Mouse (Mus musculus): ENCODE results near the gene Metap1d. TPM values are rescaled to one million over a fixed set of nuclear protein-coding genes. Genes with fewer than 3 reads are reported as not detected.

Metap1d gene
- polyA plus RNA-seq, 1 experiment = 5.7 TPM

DNA sequence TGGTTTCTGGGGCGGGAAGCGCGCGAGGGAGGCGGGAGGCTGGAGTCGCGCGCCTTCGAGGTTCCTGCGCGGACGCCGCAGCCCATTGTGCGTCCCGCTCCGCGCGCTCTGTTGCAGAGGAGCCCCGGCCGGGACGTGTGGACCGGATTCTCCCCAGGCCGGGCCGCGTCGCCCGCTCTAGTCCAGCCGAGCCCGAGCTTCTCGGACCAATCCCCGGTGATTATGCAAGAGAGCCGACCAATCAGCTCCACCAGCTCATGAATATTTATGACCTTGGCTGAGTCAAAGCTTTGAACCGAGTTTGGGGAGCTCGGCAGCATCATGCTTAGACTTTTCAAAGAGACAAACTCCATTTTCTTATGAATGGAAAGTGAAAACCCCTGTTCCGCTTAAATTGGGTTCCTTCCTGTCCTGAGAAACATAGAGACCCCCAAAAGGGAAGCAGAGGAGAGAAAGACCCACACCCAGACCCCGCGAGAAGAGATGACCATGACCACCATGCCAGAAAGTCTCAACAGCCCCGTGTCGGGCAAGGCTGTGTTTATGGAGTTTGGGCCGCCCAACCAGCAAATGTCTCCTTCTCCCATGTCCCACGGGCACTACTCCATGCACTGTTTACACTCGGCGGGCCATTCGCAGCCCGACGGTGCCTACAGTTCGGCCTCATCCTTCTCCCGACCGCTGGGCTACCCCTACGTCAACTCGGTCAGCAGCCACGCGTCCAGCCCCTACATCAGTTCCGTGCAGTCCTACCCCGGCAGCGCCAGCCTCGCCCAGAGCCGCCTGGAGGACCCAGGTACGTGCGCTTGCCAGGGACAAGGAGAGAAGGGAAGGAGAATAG, 76.7 kb downstream of the Metap1d start:
- H3K27me3 ChIP-seq (ENCODE audit: control insufficient read depth, insufficient read depth, low read length) = peaks cover 84% of the 10 kb centered on the region
- H3K4me3 ChIP-seq (ENCODE audit: low read depth, low read length) = peak overlapping the region; percentile 51
- no peak for TF ChIP-seq CTCF (IDR thresholded peaks at IDR 0.05; ENCODE audit: extremely low read depth, insufficient read length, insufficient replicate concordance, low read depth, low read length)
- TF ChIP-seq POLR2A (IDR thresholded peaks at IDR 0.05; ENCODE audit: low read depth, low read length) = no peak
- H3K36me3 ChIP-seq (ENCODE audit: control insufficient read depth, insufficient read depth, low read length) = no peaks in the 10 kb centered on the region
- under 1% methylated on average over 60 of the region's 60 CpGs for WGBS
- H3K4me1 ChIP-seq (ENCODE audit: control insufficient read depth, insufficient read depth, insufficient read length, low read length) = peaks cover 17% of the 10 kb centered on the region
- H3K27ac ChIP-seq (ENCODE audit: insufficient read depth, low read depth, low read length) = no peak overlapping the region

DNA sequence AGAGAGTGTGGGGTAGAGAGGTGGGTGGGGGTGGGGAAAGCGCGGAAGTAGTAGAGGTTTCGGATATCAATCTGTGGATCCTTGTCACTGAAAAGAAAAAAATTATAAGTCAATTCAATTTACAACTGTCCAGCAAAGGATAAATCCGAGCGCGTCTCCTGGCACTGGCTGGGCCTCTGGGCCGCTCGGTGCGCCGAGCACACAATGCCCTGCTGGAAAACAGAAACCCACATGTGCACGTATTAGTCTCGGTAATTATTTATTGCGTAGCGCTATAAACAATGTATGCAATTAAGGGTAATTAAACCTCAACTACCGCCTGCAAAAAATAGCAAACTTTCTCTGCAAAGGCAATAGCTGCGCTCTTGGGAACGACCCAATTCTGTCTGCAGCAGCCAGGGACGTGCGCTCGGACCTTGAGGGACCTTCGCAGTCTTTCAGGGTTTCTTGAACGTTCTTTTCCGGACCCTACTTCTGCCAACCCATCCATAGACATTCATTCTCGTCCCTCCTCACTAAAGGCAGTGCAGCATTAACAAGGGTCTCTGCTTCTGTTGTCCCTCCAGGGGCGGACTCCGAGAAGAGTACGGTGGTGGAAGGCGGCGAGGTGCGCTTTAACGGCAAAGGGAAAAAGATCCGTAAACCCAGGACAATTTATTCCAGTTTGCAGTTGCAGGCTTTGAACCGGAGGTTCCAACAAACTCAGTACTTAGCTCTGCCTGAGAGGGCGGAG, 77.5 kb downstream of the Metap1d start:
- H3K27ac ChIP-seq (ENCODE audit: insufficient read depth, low read depth, low read length) = no peak overlapping the region
- WGBS = 5% methylated on average over 34 of the region's 34 CpGs
- H3K36me3 ChIP-seq (ENCODE audit: control insufficient read depth, insufficient read depth, low read length) = no peaks in the 10 kb centered on the region
- H3K4me1 ChIP-seq (ENCODE audit: control insufficient read depth, insufficient read depth, insufficient read length, low read length) = peaks cover 17% of the 10 kb centered on the region
- TF ChIP-seq CTCF (IDR thresholded peaks at IDR 0.05; ENCODE audit: extremely low read depth, insufficient read length, insufficient replicate concordance, low read depth, low read length) = no peak
- TF ChIP-seq POLR2A (IDR thresholded peaks at IDR 0.05; ENCODE audit: low read depth, low read length) = no peak
- H3K27me3 ChIP-seq (ENCODE audit: control insufficient read depth, insufficient read depth, low read length) = peaks cover 87% of the 10 kb centered on the region
- no peak overlapping the region for H3K4me3 ChIP-seq (ENCODE audit: low read depth, low read length)

DNA sequence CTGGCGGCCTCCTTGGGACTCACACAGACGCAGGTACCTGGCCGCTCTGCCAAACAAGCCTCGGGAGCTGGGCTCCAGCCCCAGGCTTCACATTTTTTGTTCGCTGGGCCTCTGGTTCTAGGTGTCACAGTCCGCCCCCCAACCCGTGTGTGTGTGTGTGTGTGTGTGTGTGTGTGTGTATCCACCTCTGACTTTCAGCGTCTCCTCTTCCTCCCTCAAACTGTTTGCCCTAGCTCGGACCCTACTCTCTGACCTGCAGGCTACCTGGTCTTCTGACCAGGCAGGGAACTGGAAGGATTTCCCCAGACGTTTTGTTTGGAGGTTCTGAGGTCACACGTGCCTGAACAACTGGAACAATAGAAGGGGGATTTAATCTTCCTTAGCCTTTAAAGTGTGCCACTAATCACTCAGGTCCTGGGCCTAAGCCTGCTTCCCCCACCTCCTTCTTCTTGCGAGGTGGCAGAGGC, 78.1 kb downstream of the Metap1d start:
- 7% methylated on average over 12 of the region's 12 CpGs for WGBS
- Histone ChIP-seq H3K27ac (ENCODE audit: insufficient read depth, low read depth, low read length) (no peak overlapping the region), H3K36me3 (ENCODE audit: control insufficient read depth, insufficient read depth, low read length) (no peaks in the 10 kb centered on the region), H3K4me3 (ENCODE audit: low read depth, low read length) (no peak overlapping the region), H3K4me1 (ENCODE audit: control insufficient read depth, insufficient read depth, insufficient read length, low read length) (peaks cover 17% of the 10 kb centered on the region), H3K27me3 (ENCODE audit: control insufficient read depth, insufficient read depth, low read length) (peaks cover 85% of the 10 kb centered on the region)
- no peak for TF ChIP-seq POLR2A (IDR thresholded peaks at IDR 0.05; ENCODE audit: low read depth, low read length)
- TF ChIP-seq CTCF (IDR thresholded peaks at IDR 0.05; ENCODE audit: extremely low read depth, insufficient read length, insufficient replicate concordance, low read depth, low read length) = no peak

DNA sequence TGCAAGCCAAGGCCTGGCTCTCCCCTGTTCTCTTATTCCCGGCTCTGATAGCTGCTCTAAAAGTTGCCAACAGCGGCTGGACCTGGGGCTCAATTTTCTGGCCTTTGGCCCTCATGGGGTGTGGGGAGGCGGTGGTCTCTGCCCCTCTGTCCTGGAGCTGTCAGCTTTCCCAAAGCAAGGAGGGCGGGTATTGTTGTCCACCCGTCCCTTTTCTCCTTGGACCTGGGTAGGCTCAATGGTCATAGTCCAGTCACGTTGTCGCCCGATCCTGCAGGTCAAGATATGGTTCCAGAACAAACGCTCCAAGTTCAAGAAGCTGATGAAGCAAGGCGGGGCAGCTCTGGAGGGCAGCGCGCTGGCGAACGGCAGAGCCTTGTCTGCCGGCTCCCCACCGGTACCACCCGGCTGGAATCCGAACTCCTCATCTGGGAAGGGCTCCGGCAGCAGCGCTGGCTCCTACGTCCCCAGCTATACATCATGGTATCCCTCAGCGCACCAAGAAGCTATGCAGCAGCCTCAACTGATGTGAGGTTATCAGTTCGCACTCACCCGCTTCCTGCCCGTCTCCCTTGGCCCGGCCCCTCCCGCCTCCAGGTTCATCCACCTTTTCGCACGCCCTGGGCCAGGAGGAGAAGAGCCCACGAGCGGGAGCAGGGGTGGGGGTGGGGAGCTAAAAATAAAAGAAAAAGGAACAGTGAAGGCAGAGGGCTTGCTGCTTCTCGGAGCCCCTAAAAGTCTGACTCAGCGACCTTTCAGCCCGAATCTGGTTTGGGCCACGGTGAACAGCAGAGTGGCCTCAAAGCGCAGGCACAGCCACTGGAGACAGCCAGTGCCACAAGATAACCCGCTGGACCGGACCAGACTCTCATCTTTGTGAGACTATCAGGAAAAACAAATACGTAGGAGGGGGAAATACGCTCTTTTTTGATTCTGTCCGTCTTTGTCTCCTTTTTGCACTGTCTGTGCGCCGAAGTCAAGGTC, 79.2 kb downstream of the Metap1d start:
- peak overlapping the region; percentile 29 for H3K4me3 ChIP-seq (ENCODE audit: low read depth, low read length)
- H3K27me3 ChIP-seq (ENCODE audit: control insufficient read depth, insufficient read depth, low read length) = peaks cover 86% of the 10 kb centered on the region
- 3% methylated on average over 43 of the region's 43 CpGs for WGBS
- peaks cover 17% of the 10 kb centered on the region for H3K4me1 ChIP-seq (ENCODE audit: control insufficient read depth, insufficient read depth, insufficient read length, low read length)
- no peak overlapping the region for H3K27ac ChIP-seq (ENCODE audit: insufficient read depth, low read depth, low read length)
- no peak for TF ChIP-seq CTCF (IDR thresholded peaks at IDR 0.05; ENCODE audit: extremely low read depth, insufficient read length, insufficient replicate concordance, low read depth, low read length)
- no peak for TF ChIP-seq POLR2A (IDR thresholded peaks at IDR 0.05; ENCODE audit: low read depth, low read length)
- no peaks in the 10 kb centered on the region for H3K36me3 ChIP-seq (ENCODE audit: control insufficient read depth, insufficient read depth, low read length)

DNA sequence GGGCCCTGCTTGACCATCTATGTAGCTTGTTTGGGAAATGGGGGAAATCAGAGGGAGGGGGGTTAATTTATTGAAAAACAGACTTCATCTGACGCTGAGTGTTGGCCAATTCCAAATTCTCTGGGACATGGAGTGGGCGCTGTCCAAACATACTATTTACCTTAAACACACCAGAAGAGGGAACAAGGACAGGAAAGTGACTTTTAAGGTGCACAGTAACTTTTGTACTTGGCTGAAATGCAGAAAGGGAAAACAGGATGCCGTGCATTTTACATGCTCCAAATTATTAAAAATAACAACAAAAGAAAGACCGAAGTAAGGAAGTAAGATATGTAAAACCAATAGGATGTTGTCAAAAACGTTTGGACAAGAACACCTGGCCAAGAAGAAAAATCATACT, 80.0 kb downstream of the Metap1d start:
- Histone ChIP-seq H3K27ac (ENCODE audit: insufficient read depth, low read depth, low read length) (no peak overlapping the region), H3K4me1 (ENCODE audit: control insufficient read depth, insufficient read depth, insufficient read length, low read length) (peaks cover 17% of the 10 kb centered on the region), H3K36me3 (ENCODE audit: control insufficient read depth, insufficient read depth, low read length) (no peaks in the 10 kb centered on the region), H3K4me3 (ENCODE audit: low read depth, low read length) (no peak overlapping the region), H3K27me3 (ENCODE audit: control insufficient read depth, insufficient read depth, low read length) (peaks cover 89% of the 10 kb centered on the region)
- no peak for TF ChIP-seq POLR2A (IDR thresholded peaks at IDR 0.05; ENCODE audit: low read depth, low read length)
- TF ChIP-seq CTCF (IDR thresholded peaks at IDR 0.05; ENCODE audit: extremely low read depth, insufficient read length, insufficient replicate concordance, low read depth, low read length) = no peak
- 15% methylated on average over 5 of the region's 5 CpGs for whole genome bisulfite sequencing

DNA sequence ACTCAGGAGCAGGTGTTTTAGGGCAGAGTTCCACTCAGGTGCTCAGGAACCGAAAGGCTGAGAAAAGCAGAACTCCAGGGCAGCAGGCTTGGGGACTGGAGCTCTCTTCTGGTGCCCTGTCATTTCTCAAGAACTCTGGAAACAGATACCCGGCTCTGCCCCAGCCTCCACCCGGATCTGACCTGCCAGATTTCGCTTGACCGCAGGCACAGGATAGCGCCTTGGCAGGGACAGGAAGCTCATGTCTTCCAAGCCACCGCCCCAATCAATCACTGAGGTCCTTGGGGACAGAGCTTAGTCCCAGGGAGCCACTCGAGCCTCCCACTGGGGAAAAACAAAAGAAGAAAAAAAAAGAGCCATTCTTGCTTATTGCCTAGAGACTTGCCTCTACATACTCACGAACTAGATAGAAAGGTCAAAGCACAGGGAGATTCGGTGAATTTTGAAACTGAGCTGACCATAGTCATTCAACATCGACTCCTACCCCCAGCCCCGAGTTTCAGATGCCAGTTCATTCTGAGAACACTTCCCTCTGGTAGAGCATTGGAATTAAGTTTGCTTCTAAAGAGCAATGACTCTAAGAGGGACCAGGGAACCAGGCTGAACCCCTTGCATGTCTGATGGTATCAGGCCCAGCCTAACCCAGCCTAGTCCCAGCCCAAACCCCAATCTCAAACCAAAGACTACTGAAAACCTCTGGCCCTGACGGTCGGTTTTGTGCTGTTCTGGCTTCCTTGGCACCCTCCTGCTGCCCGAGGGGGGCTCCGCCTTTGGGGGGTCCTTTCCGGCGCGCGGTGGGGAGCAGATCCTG, 81.4 kb downstream of the Metap1d start:
- Histone ChIP-seq H3K4me1 (ENCODE audit: control insufficient read depth, insufficient read depth, insufficient read length, low read length) (peaks cover 9% of the 10 kb centered on the region), H3K4me3 (ENCODE audit: low read depth, low read length) (no peak overlapping the region), H3K27ac (ENCODE audit: insufficient read depth, low read depth, low read length) (no peak overlapping the region), H3K27me3 (ENCODE audit: control insufficient read depth, insufficient read depth, low read length) (peaks cover 91% of the 10 kb centered on the region), H3K36me3 (ENCODE audit: control insufficient read depth, insufficient read depth, low read length) (no peaks in the 10 kb centered on the region)
- no peak for TF ChIP-seq POLR2A (IDR thresholded peaks at IDR 0.05; ENCODE audit: low read depth, low read length)
- no peak for TF ChIP-seq CTCF (IDR thresholded peaks at IDR 0.05; ENCODE audit: extremely low read depth, insufficient read length, insufficient replicate concordance, low read depth, low read length)
- WGBS = 3% methylated on average over 20 of the region's 20 CpGs
